Mouse (Mus musculus) liver, postnatal 0 days (tissue): ENCODE data around the gene Cinp. TPM values are rescaled to one million over a fixed set of nuclear protein-coding genes. Genes with fewer than 3 reads are reported as not detected.

Experiments used
- ATAC-seq: fragments of 200-750 bp; cut with Nextera tagmentation; 2 replicates; pipeline ENCODE4 v1.8.0; 2017; ENCODE audit warnings: mild to moderate bottlenecking, moderate library complexity
- DNase-seq: peaks from one replicate; pipeline ENCODE4 v3.0.0-alpha.2; 2016
- H3K27ac ChIP-seq: fragments of 300-500 bp; sonication (generic); 2 replicates; pipeline ENCODE4 v1.5.1; 2014; ENCODE audit warnings: antibody characterized with exemption, moderate library complexity, mild to moderate bottlenecking, low read depth
- H3K27me3 ChIP-seq: fragments of 300-500 bp; sonication (generic); 2 replicates; pipeline ENCODE4 v1.6.1; 2014; ENCODE audit warnings: low read length, control low read depth, mixed read lengths; ENCODE audit not compliant: insufficient read depth
- H3K36me3 ChIP-seq: fragments of 300-500 bp; sonication (generic); replicated peaks from 2 replicates; pipeline ENCODE4 v1.6.1; 2014; ENCODE audit warnings: mild to moderate bottlenecking, control low read depth, low read length, moderate library complexity, mixed read lengths; ENCODE audit not compliant: insufficient read depth
- H3K4me1 ChIP-seq: fragments of 300-500 bp; sonication (generic); 2 replicates; pipeline ENCODE4 v1.6.1; 2014; ENCODE audit warnings: antibody characterized with exemption, mild to moderate bottlenecking, control low read depth; ENCODE audit not compliant: insufficient read depth
- H3K4me2 ChIP-seq: fragments of 300-500 bp; sonication (generic); 2 replicates; pipeline ENCODE4 v1.6.1; 2014; ENCODE audit warnings: low read depth, mild to moderate bottlenecking, low read length, moderate library complexity, mixed read lengths
- H3K4me3 ChIP-seq: fragments of 300-500 bp; sonication (generic); 2 replicates; pipeline ENCODE4 v1.5.1; 2014; ENCODE audit warnings: low read depth, low read length
- H3K9ac ChIP-seq: fragments of 300-500 bp; sonication (generic); replicated peaks from 2 replicates; pipeline ENCODE4 v1.6.1; 2014; ENCODE audit warnings: mild to moderate bottlenecking, moderate library complexity
- H3K9me3 ChIP-seq: fragments of 300-500 bp; sonication (generic); 2 replicates; pipeline ENCODE4 v1.6.1; 2016; ENCODE audit warnings: mild to moderate bottlenecking, control low read depth, low read length, mixed read lengths
- CTCF ChIP-seq: sonication (generic); IDR thresholded peaks from 2 replicates; pipeline ENCODE4 v1.5.1; 2016; ENCODE audit warnings: antibody characterized with exemption, low read depth
- EP300 ChIP-seq: IDR thresholded peaks from 2 replicates; pipeline ENCODE4 v1.6.1; 2016; ENCODE audit warnings: antibody characterized with exemption, low read depth, mild to moderate bottlenecking
- WGBS: fragments of 180-500 bp; shearing (Covaris S2); extraction: QIAGEN DNeasy Blood & Tissue Kit; methylation state at CpG from one replicate; pipeline ENCODE4 v1.1.7; 2014; ENCODE audit not compliant: insufficient replicate concordance; 5-methylcytosine and 5-hydroxymethylcytosine counted together
- polyA plus RNA-seq: library from polyadenylated mRNA; unstranded; fragments of >200 nt; fragmentation: Nextera tagmentation; extraction: Ambion mirVana; gene quantifications from 2 replicates; pipeline ENCODE4 v1.2.1, GENCODE M21; 2015

Cinp gene
- polyA plus RNA-seq, 1 experiment from 2014 or later, result 34.2 TPM

DNA sequence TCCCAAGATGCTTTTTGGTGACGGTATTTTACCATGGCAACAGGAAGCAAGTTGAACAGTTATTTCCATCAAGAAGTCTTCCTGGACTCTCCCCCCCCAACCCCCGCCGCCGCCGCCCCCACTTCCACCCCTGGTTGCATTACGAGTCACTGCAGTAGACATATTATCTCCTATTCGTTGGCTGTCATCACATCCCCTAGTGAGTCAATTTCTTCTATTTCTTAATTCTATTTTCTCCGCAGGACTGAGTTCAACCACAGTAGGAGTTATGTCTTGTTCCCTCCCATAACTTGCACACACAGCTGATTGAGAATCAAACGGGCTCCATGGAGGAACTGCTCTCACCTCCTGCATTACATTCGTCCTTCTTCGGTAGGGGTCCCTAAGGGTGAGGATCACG is 839 bp downstream of the Cinp start:
- peaks cover 18% of the 10 kb centered on the region for H3K4me1 ChIP-seq
- no peaks in the 10 kb centered on the region for H3K9me3 ChIP-seq
- H3K4me3 ChIP-seq, result peak overlapping the region; percentile 80
- TF ChIP-seq CTCF (no peak), EP300 (no peak)
- no peak for DNase-seq
- H3K27me3 ChIP-seq, result no peaks in the 10 kb centered on the region
- peak overlapping the region; percentile 86 for H3K9ac ChIP-seq
- H3K36me3 ChIP-seq, result peaks cover 6% of the 10 kb centered on the region
- H3K4me2 ChIP-seq, result peak overlapping the region; percentile 94
- WGBS, result 18% methylated on average over 12 of the region's 12 CpGs
- no peak for ATAC-seq
- peak overlapping the region; percentile 71 for H3K27ac ChIP-seq

DNA sequence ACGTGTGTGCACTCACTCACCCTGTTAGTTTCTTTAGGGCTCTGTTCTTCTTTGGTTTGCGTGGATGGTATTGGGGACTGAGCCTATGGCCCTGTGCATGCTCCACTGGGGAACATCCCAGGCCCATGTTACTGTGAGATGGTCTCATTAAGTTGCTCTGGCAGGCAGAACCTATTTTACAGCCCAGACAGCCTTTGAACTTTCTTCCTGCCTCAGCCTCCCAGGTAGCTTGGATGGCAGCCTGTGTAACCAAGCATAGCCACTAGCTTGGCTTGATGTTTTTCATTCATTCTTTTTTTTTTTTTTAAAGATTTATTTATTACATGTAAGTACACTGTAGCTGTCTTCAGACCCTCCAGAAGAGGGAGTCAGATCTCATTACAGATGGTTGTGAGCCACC is 3.7 kb downstream of the Cinp start:
- H3K27me3 ChIP-seq, result no peaks in the 10 kb centered on the region
- no peak overlapping the region for H3K9ac ChIP-seq
- peaks cover 13% of the 10 kb centered on the region for H3K4me1 ChIP-seq
- no peak for DNase-seq
- no peaks in the 10 kb centered on the region for H3K9me3 ChIP-seq
- H3K27ac ChIP-seq, result no peak overlapping the region
- ATAC-seq, result no peak
- peaks cover 15% of the 10 kb centered on the region for H3K36me3 ChIP-seq
- H3K4me2 ChIP-seq, result no peak overlapping the region
- WGBS, result 95% methylated on average over 2 of the region's 2 CpGs
- TF ChIP-seq EP300 (no peak), CTCF (no peak)
- H3K4me3 ChIP-seq, result no peak overlapping the region

DNA sequence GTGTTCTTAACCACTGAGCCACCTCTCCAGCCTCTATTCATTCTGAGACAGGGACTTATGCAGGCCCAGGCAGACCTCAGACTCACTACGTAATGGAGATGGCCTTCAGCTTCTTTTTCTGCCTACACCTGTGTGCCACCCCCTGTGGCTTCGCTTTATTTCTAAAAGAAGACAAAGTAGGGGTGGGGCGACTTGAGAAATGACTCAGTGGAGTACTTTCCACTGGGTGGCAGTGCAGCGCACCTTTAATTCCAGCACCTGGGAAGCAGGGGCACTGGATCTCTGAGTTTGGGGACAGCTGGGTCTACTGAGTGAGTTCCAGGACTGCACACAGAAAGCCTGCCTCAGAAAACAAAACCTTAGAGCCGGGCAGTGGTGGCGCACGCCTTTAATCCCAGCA is 6.7 kb downstream of the Cinp start:
- H3K4me3 ChIP-seq, result no peak overlapping the region
- no peak for ATAC-seq
- H3K9me3 ChIP-seq, result no peaks in the 10 kb centered on the region
- no peak for TF ChIP-seq EP300
- peak; percentile 34 for TF ChIP-seq CTCF
- H3K9ac ChIP-seq, result no peak overlapping the region
- H3K27me3 ChIP-seq, result no peaks in the 10 kb centered on the region
- H3K4me2 ChIP-seq, result no peak overlapping the region
- H3K36me3 ChIP-seq, result peaks cover 35% of the 10 kb centered on the region
- H3K27ac ChIP-seq, result no peak overlapping the region
- no peaks in the 10 kb centered on the region for H3K4me1 ChIP-seq
- 89% methylated on average over 7 of the region's 7 CpGs for WGBS
- no peak for DNase-seq

DNA sequence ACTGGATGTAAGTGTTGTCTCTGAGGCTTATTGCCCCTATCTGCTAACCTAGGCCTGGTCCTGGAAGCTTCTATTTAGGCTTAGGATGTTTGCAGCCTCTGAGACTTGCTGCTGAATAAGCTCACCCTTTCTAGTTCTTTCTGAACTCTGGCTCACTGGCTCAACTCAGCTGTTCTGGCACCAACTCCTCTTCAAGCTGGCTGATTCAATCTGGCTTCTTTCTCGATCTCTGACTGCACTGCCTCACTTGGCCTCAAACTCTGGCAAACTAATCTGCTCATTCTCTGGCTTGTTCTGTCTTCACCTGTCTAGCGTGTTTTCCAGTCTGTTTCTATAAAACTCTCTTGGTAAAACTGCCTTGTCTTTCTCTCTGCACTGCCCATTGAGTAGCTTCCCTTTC is 13.6 kb downstream of the Cinp start:
- ATAC-seq, result no peak
- 77% methylated on average over 2 of the region's 2 CpGs for WGBS

DNA sequence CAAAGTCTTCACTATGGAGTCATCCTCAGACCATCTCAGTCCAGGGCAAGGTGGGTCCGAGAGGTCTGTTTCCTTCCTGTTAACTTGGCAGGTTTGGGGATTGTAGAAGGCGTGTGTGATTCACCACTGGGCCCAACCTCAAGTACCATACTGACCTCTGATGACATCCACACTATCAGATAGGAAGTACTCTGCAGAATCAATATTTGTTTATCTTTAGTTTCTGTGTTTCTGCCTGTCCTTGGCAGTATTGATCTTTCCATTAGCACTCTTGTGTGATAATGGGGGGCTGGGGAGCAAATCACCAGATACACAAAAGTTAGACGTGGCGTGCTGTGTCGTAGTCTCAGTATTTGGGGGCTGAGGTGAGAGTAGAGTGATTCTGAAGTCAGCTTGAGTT is 17.7 kb downstream of the Cinp start:
- Histone ChIP-seq H3K4me3 (no peak overlapping the region), H3K9me3 (no peaks in the 10 kb centered on the region), H3K27ac (peak overlapping the region; percentile 66; the same call in 1 of the 2 replicates), H3K36me3 (peaks cover 43% of the 10 kb centered on the region), H3K27me3 (no peaks in the 10 kb centered on the region), H3K9ac (no peak overlapping the region), H3K4me1 (peaks cover 22% of the 10 kb centered on the region), H3K4me2 (no peak overlapping the region)
- 66% methylated on average over 5 of the region's 5 CpGs for WGBS
- TF ChIP-seq EP300 (peak; percentile 80), CTCF (no peak)
- DNase-seq, result no peak
- peak; percentile 81 for ATAC-seq

More for the DNA sequence above, 13.6 kb downstream of the Cinp start:
- no peak overlapping the region for H3K9ac ChIP-seq
- H3K4me2 ChIP-seq, result no peak overlapping the region
- no peaks in the 10 kb centered on the region for H3K27me3 ChIP-seq
- TF ChIP-seq EP300, result no peak
- no peak for TF ChIP-seq CTCF
- no peak for DNase-seq
- no peak overlapping the region for H3K4me3 ChIP-seq
- H3K4me1 ChIP-seq, result peaks cover 14% of the 10 kb centered on the region
- no peak overlapping the region for H3K27ac ChIP-seq
- peaks cover 53% of the 10 kb centered on the region for H3K36me3 ChIP-seq
- H3K9me3 ChIP-seq, result no peaks in the 10 kb centered on the region

DNA sequence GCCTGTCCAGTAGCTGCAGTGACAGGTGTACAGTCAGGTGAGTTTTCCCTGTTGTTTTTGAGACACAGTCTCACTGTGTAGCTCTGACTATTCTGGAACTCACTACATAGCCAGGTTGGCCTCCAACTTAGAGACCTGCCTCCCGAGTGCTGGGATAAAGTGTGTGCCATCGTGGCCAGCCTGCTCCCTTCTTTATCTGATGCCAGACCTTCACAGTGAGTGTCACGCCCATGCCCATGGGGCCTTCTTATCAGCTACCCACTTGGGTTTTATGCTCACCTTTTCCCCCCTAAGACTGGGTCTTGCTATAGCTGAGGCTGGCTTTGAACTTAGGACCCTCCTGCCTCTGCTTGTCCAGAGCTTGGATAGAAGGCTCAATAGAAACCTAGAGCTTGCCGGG is 18.8 kb downstream of the Cinp start:
- DNase-seq (no peak), ATAC-seq (no peak)
- WGBS, result 54% methylated on average over 4 of the region's 4 CpGs
- Histone ChIP-seq H3K27me3 (no peaks in the 10 kb centered on the region), H3K4me3 (no peak overlapping the region), H3K4me2 (0 out of 2 replicates have a peak overlapping the region, but pooled peaks have one; percentile 2), H3K9me3 (no peaks in the 10 kb centered on the region), H3K27ac (no peak overlapping the region), H3K36me3 (peaks cover 36% of the 10 kb centered on the region), H3K9ac (no peak overlapping the region), H3K4me1 (peaks cover 22% of the 10 kb centered on the region)
- TF ChIP-seq EP300 (no peak), CTCF (no peak)

DNA sequence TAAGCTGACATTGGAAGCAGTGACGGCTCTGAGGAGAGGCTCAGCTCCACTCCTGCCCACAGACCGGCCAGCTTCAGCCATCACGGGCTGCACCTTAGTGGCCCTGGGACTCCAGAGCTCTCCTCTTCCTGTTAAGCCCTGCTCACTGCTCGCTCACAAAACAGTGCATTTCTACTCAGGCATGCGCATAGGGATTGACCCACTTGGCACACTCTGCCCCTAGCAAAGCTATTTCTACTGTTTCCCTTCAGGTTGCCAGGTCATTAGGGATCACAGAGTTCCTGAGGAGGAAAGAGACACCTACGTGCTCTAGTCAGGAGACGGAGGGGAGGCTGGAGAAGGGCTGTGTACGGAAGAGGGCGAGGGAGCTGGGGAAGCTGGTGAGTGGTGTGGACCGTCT is 23.0 kb downstream of the Cinp start:
- Histone ChIP-seq H3K27me3 (no peaks in the 10 kb centered on the region), H3K4me1 (peaks cover 19% of the 10 kb centered on the region), H3K27ac (peak overlapping the region; percentile 90), H3K36me3 (peaks cover 22% of the 10 kb centered on the region), H3K9me3 (no peaks in the 10 kb centered on the region), H3K4me2 (peak overlapping the region; percentile 56), H3K4me3 (no peak overlapping the region), H3K9ac (no peak overlapping the region; the same call in 1 of the 2 replicates)
- TF ChIP-seq EP300, result no peak
- TF ChIP-seq CTCF, result no peak
- peak; percentile 53 for DNase-seq
- WGBS, result 71% methylated on average over 10 of the region's 10 CpGs
- peak; percentile 83 for ATAC-seq
